Mouse (Mus musculus) CH12F3 (cell line): Measurements from ENCODE around the gene Wbp1l.

Source experiments
- in situ Hi-C: fragments of 300-500 bp; cut with MboI; formaldehyde crosslinking; loops from 2 replicates; pipeline ENCODE4 v1.14.3; 2020; ENCODE audit warnings: low sequenced_read_pairs

The Wbp1l gene

GRCm38 (mm10) chr19:46696943-46697342 lies 98.1 kb downstream of the Wbp1l start:
- in situ Hi-C loops = no loop called here

GRCm38 (mm10) chr19:46697840-46698517 lies 99.1 kb downstream of the Wbp1l start:
- in situ Hi-C loops = no loop called here

- in situ Hi-C loops = no loop called here
These were observed 100.2 kb downstream of the Wbp1l start for GRCm38 (mm10) chr19:46699011-46699481.

GRCm38 (mm10) chr19:46701156-46701555 lies 102.3 kb downstream of the Wbp1l start:
- in situ Hi-C loops = no loop called here

- in situ Hi-C loops = no loop called here
These were observed 107.1 kb downstream of the Wbp1l start for GRCm38 (mm10) chr19:46705779-46706495.

DNA sequence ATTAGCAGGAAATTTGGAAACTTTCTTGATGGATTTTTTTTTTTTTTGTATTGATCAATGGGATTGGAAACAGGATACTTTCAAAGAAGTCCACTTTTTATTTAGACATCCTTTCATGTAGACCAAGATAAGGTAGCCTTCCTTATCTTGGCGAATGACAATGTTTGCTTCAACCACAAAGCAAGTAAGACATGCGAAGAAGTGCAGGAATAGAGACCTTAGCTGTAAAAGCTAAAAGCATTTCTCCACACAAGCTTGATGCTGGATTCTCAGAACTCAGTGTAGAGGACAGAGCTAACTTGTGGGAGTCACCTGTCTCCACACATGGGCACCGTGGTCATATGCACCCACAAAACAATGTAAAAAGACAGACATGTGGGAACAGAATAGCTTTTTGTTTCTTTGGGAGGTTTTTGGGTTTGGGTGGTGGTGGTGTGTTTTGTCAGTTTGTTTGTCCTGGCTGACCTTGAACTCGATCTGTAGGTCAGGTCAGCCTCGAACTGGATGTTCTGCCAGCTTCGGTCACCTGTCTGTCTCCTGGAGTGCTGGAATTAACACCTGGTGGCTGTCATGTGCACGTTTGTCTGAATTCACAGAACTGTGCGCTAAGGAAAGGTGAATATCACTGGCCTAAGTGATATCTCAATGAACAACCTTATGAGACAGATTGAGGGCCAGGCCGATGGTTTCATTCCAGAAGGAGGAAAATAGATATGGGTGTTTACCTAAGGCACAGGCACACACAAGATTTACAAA lies 107.8 kb downstream of the Wbp1l start:
- in situ Hi-C loops = no loop called here
